Mouse (Mus musculus): Measurements from ENCODE around the gene Cyp2w1.

DNA sequence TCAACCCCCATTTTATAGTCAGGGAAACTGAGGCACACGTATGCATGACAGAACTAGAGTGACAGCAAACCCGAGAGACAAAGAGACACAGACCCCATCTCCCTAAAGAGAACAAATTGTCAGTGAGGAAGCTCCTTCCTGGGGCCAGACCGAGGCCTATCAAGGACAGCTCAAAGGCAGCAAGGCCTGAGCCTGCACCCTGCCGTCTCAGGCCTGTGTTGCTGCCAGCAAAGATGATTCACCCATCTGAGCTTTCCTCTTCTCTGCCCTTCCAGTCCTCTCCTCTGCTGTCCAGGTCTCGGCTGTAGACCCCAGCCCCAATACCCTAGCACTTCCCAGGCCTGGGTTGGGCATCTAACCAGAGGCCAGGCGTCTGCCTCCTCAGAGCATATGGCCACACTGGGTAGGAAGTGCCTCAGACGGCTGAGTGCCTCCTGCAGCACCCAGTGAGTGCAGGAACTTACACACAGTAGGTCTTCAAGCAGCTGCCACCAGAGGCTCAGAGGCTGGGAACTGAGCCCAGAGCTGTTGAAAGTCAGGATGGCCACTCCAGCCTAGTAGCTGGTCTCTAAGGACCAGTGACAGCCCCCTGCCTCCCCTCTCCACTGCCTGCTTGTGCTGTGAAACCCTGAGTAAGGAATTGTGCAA lies 25.3 kb upstream of the Cyp2w1 start:
- no peak for TF ChIP-seq CTCF (IDR thresholded peaks at IDR 0.05; ENCODE audit: control insufficient read depth, insufficient read depth, insufficient replicate concordance, low read depth, low read length)
- TF ChIP-seq POLR2A (IDR thresholded peaks at IDR 0.05; ENCODE audit: control insufficient read depth, low read depth, low read length): no peak

All from testis, adult 2 months (tissue).